Mouse (Mus musculus) CH12.LX (cell line): ENCODE data around the gene Olfr589. TPM values are rescaled to one million over a fixed set of nuclear protein-coding genes. Genes with fewer than 3 reads are reported as not detected.
"Not testable (repeated sequence)": the region's sequence is repeated elsewhere in the genome, so short reads cannot be mapped to it uniquely, and the experiment has no call there.

Experiments
- DNase-seq: peaks from one replicate; pipeline ENCODE4 v3.0.0-alpha.2; 2013; ENCODE audit errors: extremely low read depth
- H3K27ac ChIP-seq: 2 replicates; pipeline ENCODE4 v1.5.1; 2012; ENCODE audit warnings: low read depth, mild to moderate bottlenecking, control low read depth, moderate library complexity; ENCODE audit not compliant: insufficient read depth
- H3K27me3 ChIP-seq: replicated peaks from 2 replicates; pipeline ENCODE3; 2012; ENCODE audit warnings: inconsistent platforms
- H3K36me3 ChIP-seq, 2 experiments: replicated peaks in 1 of 2; 2 replicates each; pipeline versions ENCODE3 to v1.6.1; 2012; ENCODE audit warnings: inconsistent platforms in 1 of 2, low read length in 1 of 2, mild to moderate bottlenecking in 1 of 2, mixed read lengths in 1 of 2, moderate library complexity in 1 of 2; ENCODE audit not compliant: control insufficient read depth in 1 of 2, insufficient read depth in 1 of 2
- H3K4me1 ChIP-seq, 2 experiments: 2 replicates each; pipeline ENCODE4 v1.6.1; 2012; ENCODE audit warnings: inconsistent platforms in 1 of 2, moderate library complexity in 1 of 2; ENCODE audit not compliant: insufficient read depth in 2 of 2, control insufficient read depth in 1 of 2
- H3K4me2 ChIP-seq: 2 replicates; pipeline ENCODE4 v1.6.1; 2012; ENCODE audit warnings: low read depth, mild to moderate bottlenecking, control low read depth; ENCODE audit not compliant: poor library complexity, insufficient read depth, severe bottlenecking
- H3K4me3 ChIP-seq, 3 experiments: fragments of 150-350 bp in 1 of 3; sonication (generic) in 1 of 3; replicated peaks in 1 of 3; 2 replicates each; pipeline versions ENCODE3 to v1.5.1; 2011 to 2012; ENCODE audit warnings: low read depth in 2 of 3, low read length in 2 of 3, mild to moderate bottlenecking in 2 of 3, moderate library complexity in 2 of 3, control low read depth in 1 of 3, improper control_type of control experiment in 1 of 3, inconsistent platforms in 1 of 3, mixed read lengths in 1 of 3; ENCODE audit not compliant: poor library complexity in 1 of 3
- H3K79me2 ChIP-seq: replicated peaks from 2 replicates; pipeline ENCODE4 v1.6.1; 2012; ENCODE audit warnings: mild to moderate bottlenecking, moderate library complexity; ENCODE audit not compliant: control insufficient read depth, poor library complexity, insufficient read depth, severe bottlenecking; ENCODE audit errors: extremely low read depth
- H3K9ac ChIP-seq: 2 replicates; pipeline ENCODE4 v1.6.1; 2012; ENCODE audit warnings: low read depth, mild to moderate bottlenecking, control low read depth, moderate library complexity; ENCODE audit not compliant: insufficient read depth
- H3K9me3 ChIP-seq: replicated peaks from 2 replicates; pipeline ENCODE3; 2012; ENCODE audit warnings: low read length, inconsistent platforms, mixed read lengths
- E2F4 ChIP-seq: IDR thresholded peaks from 2 replicates; pipeline ENCODE4 v1.6.1; 2011; ENCODE audit warnings: low read depth, low read length, improper control_type of control experiment; ENCODE audit not compliant: insufficient replicate concordance
- GABPA ChIP-seq: IDR thresholded peaks from 2 replicates; pipeline ENCODE4 v1.6.1; 2012; ENCODE audit warnings: low read depth, low read length, improper control_type of control experiment, inconsistent platforms; ENCODE audit not compliant: insufficient replicate concordance
- JUN ChIP-seq: IDR thresholded peaks from 2 replicates; pipeline ENCODE4 v1.6.1; 2011; ENCODE audit warnings: low read depth, mild to moderate bottlenecking, low read length, improper control_type of control experiment, moderate library complexity; ENCODE audit not compliant: insufficient read depth
- JUND ChIP-seq: conservative IDR thresholded peaks from 2 replicates; pipeline ENCODE4 v1.6.1; 2011; ENCODE audit warnings: low read depth, low read length, improper control_type of control experiment
- MAFK ChIP-seq: IDR thresholded peaks from 2 replicates; pipeline ENCODE4 v1.6.1; 2011; ENCODE audit warnings: low read length, improper control_type of control experiment; ENCODE audit not compliant: insufficient replicate concordance
- NELFE ChIP-seq: IDR thresholded peaks from 2 replicates; pipeline ENCODE4 v1.6.1; 2011; ENCODE audit warnings: low read depth, low read length, improper control_type of control experiment
- NRF1 ChIP-seq: IDR thresholded peaks from 2 replicates; pipeline ENCODE4 v1.6.1; 2014; ENCODE audit warnings: low read depth, mild to moderate bottlenecking, inconsistent platforms, low read length, improper control_type of control experiment, moderate library complexity
- PAX5 ChIP-seq: IDR thresholded peaks from 2 replicates; pipeline ENCODE4 v1.6.1; 2012; ENCODE audit warnings: low read length, inconsistent platforms, mixed read lengths
- POLR2A ChIP-seq: IDR thresholded peaks from 2 replicates; pipeline ENCODE4 v1.6.1; 2011; ENCODE audit warnings: low read depth, mild to moderate bottlenecking, improper control_type of control experiment, low read length
- RCOR1 ChIP-seq: conservative IDR thresholded peaks from 2 replicates; pipeline ENCODE4 v1.6.1; 2012; ENCODE audit warnings: low read depth, mild to moderate bottlenecking, inconsistent platforms, low read length, improper control_type of control experiment
- USF1 ChIP-seq: IDR thresholded peaks from 2 replicates; pipeline ENCODE4 v1.6.1; 2014; ENCODE audit warnings: low read depth, mild to moderate bottlenecking, inconsistent platforms, low read length, improper control_type of control experiment
- USF2 ChIP-seq: conservative IDR thresholded peaks from 2 replicates; pipeline ENCODE4 v1.6.1; 2011; ENCODE audit warnings: low read depth, low read length, improper control_type of control experiment
- ZKSCAN1 ChIP-seq: IDR thresholded peaks from 2 replicates; pipeline ENCODE4 v1.6.1; 2012; ENCODE audit warnings: low read depth, inconsistent platforms, low read length, improper control_type of control experiment, borderline replicate concordance
- ZMIZ1 ChIP-seq: IDR thresholded peaks from 2 replicates; pipeline ENCODE4 v1.6.1; 2012; ENCODE audit warnings: low read depth, mild to moderate bottlenecking, inconsistent platforms, low read length, improper control_type of control experiment
- dilution Hi-C: fragments of 300-500 bp; cut with MboI; formaldehyde crosslinking; loops from 2 replicates; pipeline ENCODE4 v1.14.3; 2020; ENCODE audit warnings: low sequenced_read_pairs; ENCODE audit not compliant: extremely low pct_unique_long_range_greater_than_20kb, extremely low pct_ligation_motif_present
- in situ Hi-C: fragments of 300-500 bp; cut with MboI; formaldehyde crosslinking; loops from 3 replicates; pipeline ENCODE4 v1.14.3; 2019; ENCODE audit warnings: low sequenced_read_pairs, low pct_ligation_motif_present, low pct_unique_long_range_greater_than_20kb, mixed read lengths
- polyA plus RNA-seq: library from polyadenylated mRNA; unstranded; fragments of >175 nt; gene quantifications from 2 replicates; pipeline ENCODE4 v1.2.1, GENCODE M21; 2012; ENCODE audit warnings: low read depth; ENCODE audit not compliant: insufficient read length
- total RNA-seq, 2 experiments: library from RNA; depleted of rRNA; stranded (reverse); fragments of 300-350 nt in 1 of 2; fragments of >200 nt in 1 of 2; gene quantifications; 2 replicates each; pipeline ENCODE4 v1.2.3; 2012 to 2014

Gene Olfr589
- not detected in 2 replicates for total RNA-seq (2012; rRNA removed)
- total RNA-seq (2014; rRNA removed): not detected in 2 replicates
- not detected in 2 replicates for polyA plus RNA-seq

DNA sequence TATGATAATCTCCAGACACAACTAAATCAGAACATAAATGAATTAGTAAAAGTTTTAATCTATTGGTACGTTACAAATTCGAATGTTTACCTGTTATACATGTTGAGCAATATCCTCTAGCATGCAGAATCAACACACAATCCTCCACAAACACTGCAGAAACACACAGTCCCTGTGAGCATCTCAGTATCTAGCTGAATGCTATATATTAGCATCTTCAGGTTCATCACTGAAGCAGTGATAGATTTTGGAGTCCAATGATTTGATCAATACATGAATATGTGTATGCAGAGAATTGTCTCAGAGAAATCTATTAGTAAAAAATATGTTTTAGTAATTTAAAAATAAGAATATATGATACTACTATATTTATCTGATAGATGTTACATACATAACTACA lies at the start of gene Olfr589:
TSS of gene Olfr589 (minus strand) at position 101 of the 400 bp plus-strand sequence.
- Histone ChIP-seq H3K79me2 (no peaks in the 10 kb centered on the region), H3K27ac (no peak within 1 kb of the TSS)

GRCm38 (mm10) chr7:103184503-103184902 lies 28.3 kb upstream of the Olfr589 start, which contains the start of gene Olfr592:
Gene Olfr592 (plus strand): TSS chr7:103184803.
- H3K4me3 ChIP-seq, H3K9ac ChIP-seq, H3K79me2 ChIP-seq, H3K9me3 ChIP-seq, H3K36me3 ChIP-seq, DNase-seq, H3K27ac ChIP-seq, H3K4me2 ChIP-seq, H3K27me3 ChIP-seq, dilution Hi-C loops, in situ Hi-C loops, H3K4me1 ChIP-seq: not testable (repeated sequence)

More for the DNA sequence above, at the start of gene Olfr589:
- in situ Hi-C loops (no loop called here), dilution Hi-C loops (no loop called here)
- no peak for TF ChIP-seq MAFK
- DNase-seq: no peak
- no peaks in the 10 kb centered on the region for H3K4me1 ChIP-seq
- no peaks in the 10 kb centered on the region for H3K36me3 ChIP-seq
- H3K4me2 ChIP-seq: no peak within 1 kb of the TSS
- H3K9ac ChIP-seq: no peak within 1 kb of the TSS
- no peak within 1 kb of the TSS for H3K4me3 ChIP-seq
- no peaks in the 10 kb centered on the region for H3K9me3 ChIP-seq
- H3K27me3 ChIP-seq: no peaks in the 10 kb centered on the region

GRCm38 (mm10) chr7:103178240-103178639 lies 22.1 kb upstream of the Olfr589 start, which contains the start of gene Olfr591:
Gene Olfr591 (minus strand): TSS chr7:103178340.
- in situ Hi-C loops (no loop called here), dilution Hi-C loops (no loop called here)
- Histone ChIP-seq H3K4me3 (no peak within 1 kb of the TSS), H3K4me2 (no peak within 1 kb of the TSS), H3K9me3 (peaks cover 6% of the 10 kb centered on the region), H3K79me2 (no peaks in the 10 kb centered on the region), H3K4me1 (no peaks in the 10 kb centered on the region), H3K27ac (no peak within 1 kb of the TSS), H3K36me3 (no peaks in the 10 kb centered on the region), H3K27me3 (no peaks in the 10 kb centered on the region), H3K9ac (no peak within 1 kb of the TSS)
- no peak for DNase-seq
- no peak for TF ChIP-seq NRF1
- TF ChIP-seq ZMIZ1: no peak
- TF ChIP-seq JUND: no peak
- TF ChIP-seq RCOR1: no peak
- no peak for TF ChIP-seq MAFK
- no peak for TF ChIP-seq E2F4
- TF ChIP-seq USF1: no peak
- no peak for TF ChIP-seq USF2
- TF ChIP-seq GABPA: no peak
- no peak for TF ChIP-seq JUN
- no peak for TF ChIP-seq NELFE
- TF ChIP-seq ZKSCAN1: no peak
- no peak for TF ChIP-seq POLR2A
- TF ChIP-seq PAX5: no peak
